Comparison of ENCODE assay signal across 13 mouse cellular contexts in genomic region chr11:89076370-89076821, GRCm38 (mm10). TPM values are rescaled to one million over a fixed set of nuclear protein-coding genes. Genes with fewer than 3 reads are reported as not detected.
A peak's percentile ranks its signal among the peaks of the same experiment; 100 is the strongest.
DNase-seq lines count a peak whose midpoint lies in the region; ATAC-seq and TF ChIP-seq lines count a peak whose summit lies in the region.
"Had no signal": no experiment of that assay in that cellular context is flagged by ENCODE, and none has a peak within 500 bp of the region (broad histone marks: within the 10 kb centered on the region; RNA-seq: fewer than 3 reads in every experiment).

No protein-coding gene starts in this region.

- H3K27ac ChIP-seq in heart, embryonic 15.5 days = 0 out of 2 replicates have a peak overlapping the region, but pooled peaks have one; percentile 8
- no peak overlapping the region for H3K27ac ChIP-seq in heart, embryonic 10.5 days
- H3K27ac ChIP-seq in bone marrow, adult 2 months (ENCODE audit: control insufficient read depth, insufficient read depth, low read depth, low read length, poor library complexity) = peak overlapping the region; percentile 26; the same call in 1 of the 2 replicates
- H3K27ac ChIP-seq in forebrain, embryonic 16.5 days (ENCODE audit: low read length) = no peak overlapping the region
- H3K27ac ChIP-seq: forebrain, embryonic 10.5 days; heart, embryonic 13.5 days; limb, embryonic 13.5 days; neural tube, embryonic 13.5 days had no signal

- no peaks in the 10 kb centered on the region for H3K4me1 ChIP-seq in heart, embryonic 15.5 days (replicated peaks)
- 0 out of 2 replicates have a peak, but pooled peaks cover 3% of the 10 kb centered on the region for H3K4me1 ChIP-seq in heart, embryonic 10.5 days
- no peaks in the 10 kb centered on the region; the same call in 1 of the 2 replicates for H3K4me1 ChIP-seq in lung, adult 2 months (ENCODE audit: control insufficient read depth, insufficient read depth, low read length)
- peaks cover 4% of the 10 kb centered on the region; the same call in 1 of the 2 replicates for H3K4me1 ChIP-seq in bone marrow, adult 2 months (ENCODE audit: control insufficient read depth, insufficient read depth, low read length)
- 0 out of 2 replicates have a peak, but pooled peaks cover 3% of the 10 kb centered on the region for H3K4me1 ChIP-seq in forebrain, embryonic 16.5 days (replicated peaks; ENCODE audit: control insufficient read depth, insufficient read depth, low read length)
- H3K4me1 ChIP-seq: neural tube, embryonic 13.5 days had no signal

- H3K9ac ChIP-seq in heart, embryonic 15.5 days = no peak overlapping the region
- no peak overlapping the region for H3K9ac ChIP-seq in forebrain, embryonic 16.5 days (replicated peaks; ENCODE audit: low read depth, low read length)
- H3K9ac ChIP-seq: heart, embryonic 13.5 days; limb, embryonic 13.5 days; neural tube, embryonic 13.5 days had no signal

- no peaks in the 10 kb centered on the region for H3K9me3 ChIP-seq in heart, embryonic 15.5 days (replicated peaks)
- no peaks in the 10 kb centered on the region for H3K9me3 ChIP-seq in heart, embryonic 10.5 days
- H3K9me3 ChIP-seq in forebrain, embryonic 16.5 days (ENCODE audit: control insufficient read depth, low read length) = no peaks in the 10 kb centered on the region
- H3K9me3 ChIP-seq: forebrain, embryonic 10.5 days; heart, embryonic 13.5 days; limb, embryonic 13.5 days; neural tube, embryonic 13.5 days had no signal

- no peak overlapping the region for H3K4me3 ChIP-seq in heart, embryonic 15.5 days
- no peak overlapping the region for H3K4me3 ChIP-seq in heart, embryonic 10.5 days
- no peak overlapping the region for H3K4me3 ChIP-seq in lung, adult 2 months (replicated peaks; ENCODE audit: extremely low read depth, low read depth, low read length)
- H3K4me3 ChIP-seq in bone marrow, adult 2 months (replicated peaks; ENCODE audit: control insufficient read depth, low read depth, low read length) = no peak overlapping the region
- no peak overlapping the region for H3K4me3 ChIP-seq in forebrain, embryonic 16.5 days (replicated peaks; ENCODE audit: low read length)
- H3K4me3 ChIP-seq: forebrain, embryonic 10.5 days; heart, embryonic 13.5 days; limb, embryonic 13.5 days; neural tube, embryonic 13.5 days had no signal

- no peaks in the 10 kb centered on the region for H3K27me3 ChIP-seq in heart, embryonic 15.5 days
- no peaks in the 10 kb centered on the region; the same call in 1 of the 2 replicates for H3K27me3 ChIP-seq in heart, embryonic 10.5 days (ENCODE audit: insufficient read depth, poor library complexity, severe bottlenecking)
- no peaks in the 10 kb centered on the region for H3K27me3 ChIP-seq in forebrain, embryonic 16.5 days (replicated peaks; ENCODE audit: control insufficient read depth, insufficient read depth, low read length)
- H3K27me3 ChIP-seq: heart, embryonic 13.5 days; limb, embryonic 13.5 days; neural tube, embryonic 13.5 days had no signal

- no peak for DNase-seq in heart, embryonic 10.5 days (ENCODE audit: low spot score)
- peak; percentile 48 for DNase-seq in lung, postnatal 10 days
- DNase-seq in lung, adult 2 months = no peak
- DNase-seq in kidney, postnatal 14 days = peak; percentile 50
- DNase-seq in frontal cortex, postnatal 25 days (ENCODE audit: low spot score in 2 of 2) = no peak
- DNase-seq: embryo, embryonic 11 days had no signal

- H3K36me3 ChIP-seq in heart, embryonic 15.5 days = no peaks in the 10 kb centered on the region
- no peaks in the 10 kb centered on the region for H3K36me3 ChIP-seq in heart, embryonic 10.5 days
- H3K36me3 ChIP-seq in forebrain, embryonic 16.5 days (ENCODE audit: control insufficient read depth, insufficient read depth) = no peaks in the 10 kb centered on the region
- H3K36me3 ChIP-seq: forebrain, embryonic 10.5 days; heart, embryonic 13.5 days; limb, embryonic 13.5 days; neural tube, embryonic 13.5 days had no signal

- TF ChIP-seq POLR2A in lung, adult 2 months (IDR thresholded peaks at IDR 0.05; ENCODE audit: borderline replicate concordance, extremely low read depth, low read depth, low read length) = no peak
- no peak for TF ChIP-seq POLR2A in bone marrow, adult 2 months (IDR thresholded peaks at IDR 0.05; ENCODE audit: borderline replicate concordance, control insufficient read depth, low read depth, low read length)

- WGBS in heart, embryonic 15.5 days = 62% methylated on average over 4 of the region's 4 CpGs
- WGBS in heart, embryonic 10.5 days = 73% methylated on average over 4 of the region's 4 CpGs
- WGBS in lung, adult 2 months = 34% methylated on average over 4 of the region's 4 CpGs
- WGBS in bone marrow, adult 2 months = 17% methylated on average over 4 of the region's 4 CpGs
- WGBS in forebrain, embryonic 16.5 days = 87% methylated on average over 4 of the region's 4 CpGs

- TF ChIP-seq CTCF in lung, adult 2 months (IDR thresholded peaks at IDR 0.05; ENCODE audit: insufficient read depth, low read length) = no peak
- TF ChIP-seq CTCF in bone marrow, adult 2 months (IDR thresholded peaks at IDR 0.05; ENCODE audit: control insufficient read depth, insufficient read depth, low read length) = no peak

- no peak for ATAC-seq in heart, embryonic 15.5 days (replicated peaks; ENCODE audit: insufficient number of reproducible peaks, insufficient read depth, low FRiP score, low read depth)
- ATAC-seq in forebrain, embryonic 16.5 days = no peak

- H3K4me2 ChIP-seq in heart, embryonic 15.5 days = no peak overlapping the region
- H3K4me2 ChIP-seq in forebrain, embryonic 16.5 days (ENCODE audit: low read length) = no peak overlapping the region
- H3K4me2 ChIP-seq: heart, embryonic 13.5 days; limb, embryonic 13.5 days; neural tube, embryonic 13.5 days had no signal

RNA-seq across cellular contexts. Expression of gene Gm525, which starts 2.8 kb away (rescaled TPM):
- polyA plus RNA-seq in heart, embryonic 15.5 days (2015; fragmentation: Nextera tagmentation; extraction: Ambion mirVana) = 1.1 and 5.0 TPM in 2 replicates
- polyA plus RNA-seq in heart, embryonic 10.5 days (2016; fragmentation: Nextera tagmentation; extraction: Ambion mirVana) = not detected in 2 replicates
- polyA plus RNA-seq in lung, adult 2 months (2012; rRNA removed) = 0.76 and 1.0 TPM in 2 replicates
- not detected in 2 replicates for polyA plus RNA-seq in bone marrow, adult 2 months (2011; ENCODE audit: insufficient read depth, insufficient read length, low replicate concordance, missing spikeins)
- not detected in 2 replicates for polyA plus RNA-seq in forebrain, embryonic 16.5 days (2015; fragmentation: Nextera tagmentation; extraction: Ambion mirVana)
- polyA plus RNA-seq: forebrain, embryonic 10.5 days; heart, embryonic 13.5 days; neural tube, embryonic 13.5 days had no signal

RNA-seq across cellular contexts. Expression of gene Dgke, which starts 9.7 kb away (rescaled TPM):
- polyA plus RNA-seq in heart, embryonic 15.5 days (2015; fragmentation: Nextera tagmentation; extraction: Ambion mirVana) = 5.7 and 7.4 TPM in 2 replicates
- 5.3 and 8.1 TPM in 2 replicates for polyA plus RNA-seq in heart, embryonic 10.5 days (2016; fragmentation: Nextera tagmentation; extraction: Ambion mirVana)
- 8.2 and 9.4 TPM in 2 replicates for polyA plus RNA-seq in lung, adult 2 months (2012; rRNA removed)
- 1.9 and 2.0 TPM in 2 replicates for polyA plus RNA-seq in bone marrow, adult 2 months (2011; ENCODE audit: insufficient read depth, insufficient read length, low replicate concordance, missing spikeins)
- polyA plus RNA-seq in forebrain, embryonic 16.5 days (2015; fragmentation: Nextera tagmentation; extraction: Ambion mirVana) = 17.1 TPM in 2 replicates

Comparison
In these comparisons a context has a peak if more than half of its experiments do, and no peak if none do; other contexts are left out.
1. H3K27ac ChIP-seq: peak in heart, embryonic 15.5 days (single experiment) and bone marrow, adult 2 months (single experiment); none in heart, embryonic 10.5 days (single experiment) and forebrain, embryonic 16.5 days (single experiment).
2. DNase-seq: peak in lung, postnatal 10 days (single experiment) and kidney, postnatal 14 days (single experiment); none in heart, embryonic 10.5 days (single experiment), lung, adult 2 months (single experiment) and frontal cortex, postnatal 25 days (0 of 2).